Mouse (Mus musculus) hindbrain, embryonic 14.5 days (tissue): ENCODE data around the gene Phgdh. TPM values are rescaled to one million over a fixed set of nuclear protein-coding genes. Genes with fewer than 3 reads are reported as not detected.

Experiments used
- ATAC-seq: fragments of 200-750 bp; cut with Nextera tagmentation; 2 replicates; pipeline ENCODE4 v1.8.0; 2017; ENCODE audit warnings: moderate number of reproducible peaks, mild to moderate bottlenecking, moderate TSS enrichment, moderate library complexity; ENCODE audit not compliant: low FRiP score
- DNase-seq: peaks from one replicate; pipeline ENCODE4 v3.0.0-alpha.2; 2015; ENCODE audit warnings: low spot score
- H3K27ac ChIP-seq: fragments of 300-500 bp; sonication (generic); 2 replicates; pipeline ENCODE4 v1.5.1; 2014; ENCODE audit warnings: mild to moderate bottlenecking, moderate library complexity
- H3K27me3 ChIP-seq: fragments of 300-500 bp; sonication (generic); 2 replicates; pipeline ENCODE4 v1.6.1; 2014; ENCODE audit warnings: mild to moderate bottlenecking, low read length, mixed read lengths; ENCODE audit not compliant: control insufficient read depth, insufficient read depth
- H3K36me3 ChIP-seq: fragments of 300-500 bp; sonication (generic); replicated peaks from 2 replicates; pipeline ENCODE4 v1.6.1; 2014; ENCODE audit not compliant: control insufficient read depth, insufficient read depth
- H3K4me1 ChIP-seq: fragments of 300-500 bp; sonication (generic); replicated peaks from 2 replicates; pipeline ENCODE4 v1.6.1; 2014; ENCODE audit warnings: antibody characterized with exemption, low read length, mixed read lengths; ENCODE audit not compliant: control insufficient read depth, insufficient read depth
- H3K4me2 ChIP-seq: fragments of 300-500 bp; sonication (generic); replicated peaks from 2 replicates; pipeline ENCODE4 v1.6.1; 2014; ENCODE audit warnings: mild to moderate bottlenecking, moderate library complexity
- H3K4me3 ChIP-seq: fragments of 300-500 bp; sonication (generic); replicated peaks from 2 replicates; pipeline ENCODE4 v1.5.1; 2014; ENCODE audit warnings: mild to moderate bottlenecking, low read length
- H3K9ac ChIP-seq: fragments of 300-500 bp; sonication (generic); 2 replicates; pipeline ENCODE4 v1.6.1; 2014
- H3K9me3 ChIP-seq: fragments of 300-500 bp; sonication (generic); 2 replicates; pipeline ENCODE4 v1.6.1; 2016; ENCODE audit warnings: low read length; ENCODE audit not compliant: control insufficient read depth
- WGBS: fragments of 180-500 bp; shearing (Covaris S2); extraction: QIAGEN DNeasy Blood & Tissue Kit; methylation state at CpG from one replicate; pipeline ENCODE4 v1.1.7; 2014; 5-methylcytosine and 5-hydroxymethylcytosine counted together
- polyA plus RNA-seq: library from polyadenylated mRNA; unstranded; fragments of >200 nt; fragmentation: Nextera tagmentation; extraction: Ambion mirVana; gene quantifications from 2 replicates; pipeline ENCODE4 v1.2.1, GENCODE M21; 2014

The Phgdh gene
- polyA plus RNA-seq, 1 experiment from 2014 or later = 160 TPM

- Histone ChIP-seq H3K9me3 (peaks cover 6% of the 10 kb centered on the region; the same call in 1 of the 2 replicates), H3K9ac (no peak overlapping the region), H3K27ac (no peak overlapping the region), H3K4me3 (no peak overlapping the region), H3K36me3 (no peaks in the 10 kb centered on the region), H3K27me3 (no peaks in the 10 kb centered on the region), H3K4me2 (no peak overlapping the region), H3K4me1 (no peaks in the 10 kb centered on the region)
- WGBS = 89% methylated on average over 5 of the region's 5 CpGs
- ATAC-seq (no peak), DNase-seq (no peak)
Measured at GRCm38 (mm10) chr3:98374980-98375379, 35.2 kb upstream of the Phgdh start.

- H3K27ac ChIP-seq = no peak overlapping the region
- no peaks in the 10 kb centered on the region for H3K36me3 ChIP-seq
- H3K4me1 ChIP-seq = no peaks in the 10 kb centered on the region
- no peaks in the 10 kb centered on the region for H3K27me3 ChIP-seq
- no peak overlapping the region for H3K9ac ChIP-seq
- H3K4me2 ChIP-seq = no peak overlapping the region
- DNase-seq (no peak), ATAC-seq (no peak)
- WGBS = 84% methylated on average over 3 of the region's 3 CpGs
- no peak overlapping the region for H3K4me3 ChIP-seq
- H3K9me3 ChIP-seq = peaks cover 6% of the 10 kb centered on the region; the same call in 1 of the 2 replicates
Measured at GRCm38 (mm10) chr3:98374062-98374719, 34.4 kb upstream of the Phgdh start.

GRCm38 (mm10) chr3:98368776-98369175 lies 29.0 kb upstream of the Phgdh start:
- ATAC-seq = no peak
- Histone ChIP-seq H3K4me3 (no peak overlapping the region), H3K36me3 (no peaks in the 10 kb centered on the region), H3K9me3 (peaks cover 6% of the 10 kb centered on the region; the same call in 1 of the 2 replicates), H3K27me3 (no peaks in the 10 kb centered on the region), H3K4me1 (no peaks in the 10 kb centered on the region), H3K27ac (no peak overlapping the region), H3K9ac (no peak overlapping the region), H3K4me2 (no peak overlapping the region)
- DNase-seq = no peak
- 84% methylated on average over 2 of the region's 2 CpGs for WGBS

GRCm38 (mm10) chr3:98368283-98368682 lies 28.5 kb upstream of the Phgdh start:
- WGBS = 70% methylated on average over 4 of the region's 4 CpGs
- H3K9me3 ChIP-seq = peaks cover 6% of the 10 kb centered on the region; the same call in 1 of the 2 replicates
- H3K27me3 ChIP-seq = no peaks in the 10 kb centered on the region
- DNase-seq = no peak
- no peak overlapping the region for H3K9ac ChIP-seq
- no peak overlapping the region for H3K27ac ChIP-seq
- H3K4me2 ChIP-seq = no peak overlapping the region
- H3K4me1 ChIP-seq = no peaks in the 10 kb centered on the region
- ATAC-seq = no peak
- no peak overlapping the region for H3K4me3 ChIP-seq
- no peaks in the 10 kb centered on the region for H3K36me3 ChIP-seq

- Histone ChIP-seq H3K27me3 (no peaks in the 10 kb centered on the region), H3K4me2 (no peak overlapping the region), H3K27ac (no peak overlapping the region), H3K36me3 (no peaks in the 10 kb centered on the region), H3K4me1 (no peaks in the 10 kb centered on the region), H3K9ac (no peak overlapping the region), H3K9me3 (peaks cover 6% of the 10 kb centered on the region; the same call in 1 of the 2 replicates), H3K4me3 (no peak overlapping the region)
- 87% methylated on average over 4 of the region's 4 CpGs for WGBS
- ATAC-seq = no peak
- no peak for DNase-seq
Measured at GRCm38 (mm10) chr3:98366823-98367222, 27.0 kb upstream of the Phgdh start.

- no peak for ATAC-seq
Measured at GRCm38 (mm10) chr3:98366086-98366485, 26.3 kb upstream of the Phgdh start.

GRCm38 (mm10) chr3:98362753-98363152 lies 23.0 kb upstream of the Phgdh start:
- Histone ChIP-seq H3K9me3 (no peaks in the 10 kb centered on the region), H3K27me3 (no peaks in the 10 kb centered on the region), H3K36me3 (no peaks in the 10 kb centered on the region), H3K4me3 (no peak overlapping the region), H3K9ac (no peak overlapping the region), H3K27ac (no peak overlapping the region), H3K4me1 (no peaks in the 10 kb centered on the region), H3K4me2 (no peak overlapping the region)
- 42% methylated on average over 2 of the region's 2 CpGs for WGBS
- DNase-seq = no peak
- no peak for ATAC-seq

More at GRCm38 (mm10) chr3:98366086-98366485, 26.3 kb upstream of the Phgdh start:
- Histone ChIP-seq H3K9me3 (0 out of 2 replicates have a peak, but pooled peaks cover under 1% of the 10 kb centered on the region), H3K4me3 (no peak overlapping the region), H3K27ac (no peak overlapping the region), H3K9ac (no peak overlapping the region), H3K4me1 (no peaks in the 10 kb centered on the region), H3K36me3 (no peaks in the 10 kb centered on the region), H3K4me2 (no peak overlapping the region), H3K27me3 (no peaks in the 10 kb centered on the region)
- no peak for DNase-seq
- 84% methylated on average over 3 of the region's 3 CpGs for WGBS

GRCm38 (mm10) chr3:98356632-98357370 lies 17.0 kb upstream of the Phgdh start:
- peaks cover 3% of the 10 kb centered on the region; the same call in 1 of the 2 replicates for H3K4me1 ChIP-seq
- no peak overlapping the region for H3K4me3 ChIP-seq
- WGBS = 77% methylated on average over 3 of the region's 3 CpGs
- H3K27me3 ChIP-seq = no peaks in the 10 kb centered on the region
- H3K9ac ChIP-seq = no peak overlapping the region
- H3K36me3 ChIP-seq = no peaks in the 10 kb centered on the region
- H3K9me3 ChIP-seq = no peaks in the 10 kb centered on the region
- H3K27ac ChIP-seq = no peak overlapping the region
- H3K4me2 ChIP-seq = no peak overlapping the region
- ATAC-seq = no peak
- no peak for DNase-seq

GRCm38 (mm10) chr3:98356026-98356365 lies 16.2 kb upstream of the Phgdh start:
- Histone ChIP-seq H3K9me3 (no peaks in the 10 kb centered on the region), H3K9ac (no peak overlapping the region), H3K4me1 (peaks cover 3% of the 10 kb centered on the region; the same call in 1 of the 2 replicates), H3K27ac (peak overlapping the region; percentile 36; the same call in 1 of the 2 replicates), H3K27me3 (no peaks in the 10 kb centered on the region), H3K4me3 (no peak overlapping the region), H3K4me2 (no peak overlapping the region), H3K36me3 (no peaks in the 10 kb centered on the region)
- peak; percentile 2; the same call in 1 of the 2 replicates for ATAC-seq
- no peak for DNase-seq
- WGBS = 60% methylated on average over 6 of the region's 6 CpGs
